Mouse (Mus musculus): ENCODE measurements around the gene Gm30083.

- TF ChIP-seq CTCF (IDR thresholded peaks at IDR 0.05; ENCODE audit: low read depth) (peak; percentile 92), EP300 (IDR thresholded peaks at IDR 0.05; ENCODE audit: low read depth) (no peak)
These were observed 55.6 kb downstream of the Gm30083 start for GRCm38 (mm10) chr14:33959341-33959740.
